Mouse (Mus musculus) midbrain, embryonic 11.5 days (tissue): Measurements from ENCODE around the gene Clrn1. TPM values are rescaled to one million over a fixed set of nuclear protein-coding genes. Genes with fewer than 3 reads are reported as not detected.
"Not testable (repeated sequence)": the region's sequence is repeated elsewhere in the genome, so short reads cannot be mapped to it uniquely, and the experiment has no call there.

ENCODE experiments used
- ATAC-seq: fragments of 200-750 bp; cut with Nextera tagmentation; 2 replicates; pipeline ENCODE4 v1.8.0; 2017; ENCODE audit warnings: moderate TSS enrichment, moderate library complexity; ENCODE audit not compliant: low FRiP score
- DNase-seq: peaks from one replicate; pipeline ENCODE4 v3.0.0; 2015; ENCODE audit warnings: low spot score; ENCODE audit errors: missing footprints
- H3K27ac ChIP-seq: fragments of 300-500 bp; sonication (generic); 2 replicates; pipeline ENCODE4 v1.5.1; 2014; ENCODE audit warnings: low read depth, low read length
- H3K27me3 ChIP-seq: fragments of 300-500 bp; sonication (generic); 2 replicates; pipeline ENCODE4 v1.6.1; 2014; ENCODE audit warnings: mild to moderate bottlenecking, low read length, moderate library complexity, mixed read lengths; ENCODE audit not compliant: control insufficient read depth, insufficient read depth
- H3K36me3 ChIP-seq: fragments of 300-500 bp; sonication (generic); 2 replicates; pipeline ENCODE4 v1.6.1; 2014; ENCODE audit warnings: mild to moderate bottlenecking, low read length, moderate library complexity, mixed read lengths; ENCODE audit not compliant: control insufficient read depth, insufficient read depth
- H3K4me1 ChIP-seq: fragments of 300-500 bp; sonication (generic); 2 replicates; pipeline ENCODE4 v1.6.1; 2014; ENCODE audit warnings: low read length; ENCODE audit not compliant: control insufficient read depth, insufficient read depth
- H3K4me2 ChIP-seq: fragments of 300-500 bp; sonication (generic); 2 replicates; pipeline ENCODE4 v1.6.1; 2014; ENCODE audit warnings: mild to moderate bottlenecking, moderate library complexity
- H3K4me3 ChIP-seq: fragments of 300-500 bp; sonication (generic); 2 replicates; pipeline ENCODE4 v1.5.1; 2014; ENCODE audit warnings: low read depth, low read length
- H3K9ac ChIP-seq: fragments of 300-500 bp; sonication (generic); 2 replicates; pipeline ENCODE4 v1.6.1; 2014; ENCODE audit warnings: low read length
- H3K9me3 ChIP-seq: fragments of 300-500 bp; sonication (generic); 2 replicates; pipeline ENCODE4 v1.6.1; 2016; ENCODE audit warnings: low read length; ENCODE audit not compliant: control insufficient read depth
- WGBS: fragments of 180-500 bp; shearing (Covaris S2); extraction: QIAGEN DNeasy Blood & Tissue Kit; methylation state at CpG from one replicate; pipeline ENCODE4 v1.1.7; 2014; 5-methylcytosine and 5-hydroxymethylcytosine counted together
- polyA plus RNA-seq: library from polyadenylated mRNA; unstranded; fragments of >200 nt; fragmentation: Nextera tagmentation; extraction: Ambion mirVana; gene quantifications from 2 replicates; pipeline ENCODE4 v1.2.1, GENCODE M21; 2014

The Clrn1 gene
- polyA plus RNA-seq, 1 experiment from 2014 or later = 0.29 TPM

DNA sequence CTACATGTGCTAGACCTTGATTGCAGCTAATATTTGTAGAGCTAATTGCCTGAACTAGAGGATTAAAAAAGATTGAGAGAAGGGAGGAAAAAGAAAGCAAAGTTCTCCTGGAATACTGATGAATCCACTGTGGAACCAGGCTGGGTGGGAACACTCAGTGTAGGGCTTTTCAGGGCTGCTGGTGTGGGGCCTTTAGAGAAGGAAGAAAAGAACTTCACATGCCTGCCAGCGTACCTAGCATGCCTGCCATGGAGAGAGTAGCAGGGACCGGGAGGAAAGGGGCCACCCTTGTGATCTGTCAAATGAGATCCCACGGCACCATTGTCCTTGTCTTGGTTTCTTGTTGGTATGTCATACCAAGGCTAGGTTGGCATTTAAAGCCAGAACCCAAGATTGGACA lies 4.5 kb upstream of the Clrn1 start:
- ATAC-seq (peak; percentile 57), DNase-seq (no peak)
- WGBS = 61% methylated on average over 3 of the region's 3 CpGs
- Histone ChIP-seq H3K9ac (no peak overlapping the region), H3K27ac (no peak overlapping the region), H3K4me2 (no peak overlapping the region), H3K27me3 (no peaks in the 10 kb centered on the region), H3K4me1 (no peaks in the 10 kb centered on the region), H3K9me3 (no peaks in the 10 kb centered on the region), H3K36me3 (no peaks in the 10 kb centered on the region), H3K4me3 (no peak overlapping the region)

DNA sequence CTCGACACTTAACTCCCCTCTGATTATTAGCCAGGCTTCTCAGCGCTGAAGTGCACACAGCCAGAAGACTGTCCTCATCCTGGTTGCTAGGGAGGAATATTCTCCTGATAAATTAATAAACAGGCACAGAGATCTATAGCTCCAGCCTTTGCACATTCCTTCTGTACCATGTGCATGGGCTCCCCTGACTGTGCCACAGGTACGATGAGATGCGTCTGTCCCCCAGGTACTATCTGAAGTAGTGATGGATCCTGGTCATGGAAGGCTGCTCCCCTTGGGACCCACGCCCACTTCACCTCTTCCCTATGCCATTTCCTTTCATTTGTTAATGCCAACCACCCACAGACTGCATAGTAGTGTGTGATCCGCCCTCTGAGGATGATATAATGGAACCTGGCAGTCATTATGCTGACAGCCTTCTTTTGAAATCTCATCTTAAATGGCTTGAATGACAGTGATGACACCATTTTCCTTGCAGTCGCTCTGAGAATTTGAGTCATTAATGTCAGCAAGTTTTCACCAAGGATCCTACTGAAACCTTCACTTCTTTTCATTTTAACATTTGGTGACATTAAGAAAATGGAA lies 3.1 kb upstream of the Clrn1 start:
- Histone ChIP-seq H3K27me3 (no peaks in the 10 kb centered on the region), H3K9ac (no peak overlapping the region), H3K4me2 (no peak overlapping the region), H3K4me1 (no peaks in the 10 kb centered on the region), H3K36me3 (no peaks in the 10 kb centered on the region), H3K9me3 (no peaks in the 10 kb centered on the region), H3K27ac (no peak overlapping the region), H3K4me3 (no peak overlapping the region)
- DNase-seq (no peak), ATAC-seq (no peak; the same call in 1 of the 2 replicates)
- 80% methylated on average over 7 of the region's 7 CpGs for WGBS

GRCm38 (mm10) chr3:58887719-58888118 lies 2.6 kb upstream of the Clrn1 start:
- Histone ChIP-seq H3K4me3 (no peak overlapping the region), H3K36me3 (no peaks in the 10 kb centered on the region)

DNA sequence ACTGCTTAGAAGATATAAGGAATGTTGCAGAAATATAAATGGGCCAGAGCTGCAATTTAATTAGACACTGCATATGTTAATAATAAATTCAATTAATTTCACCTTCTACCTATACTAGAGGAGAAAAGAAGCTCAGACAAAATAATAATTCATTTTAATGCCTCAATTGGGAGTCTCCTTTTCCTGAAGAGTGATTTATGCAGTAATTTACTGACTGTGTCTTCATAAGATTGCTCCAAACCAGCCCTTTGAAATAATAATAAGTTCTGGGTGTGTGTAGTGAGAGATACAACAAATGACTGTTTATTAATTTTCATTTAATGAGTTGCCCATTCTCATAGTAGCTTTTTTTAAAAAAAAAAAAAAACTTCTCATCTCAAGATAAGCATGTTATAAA lies 1.6 kb downstream of the Clrn1 start:
- no peak overlapping the region for H3K27ac ChIP-seq

More at GRCm38 (mm10) chr3:58887719-58888118, 2.6 kb upstream of the Clrn1 start:
- Histone ChIP-seq H3K27ac (no peak overlapping the region), H3K9ac (no peak overlapping the region), H3K4me2 (no peak overlapping the region), H3K27me3 (no peaks in the 10 kb centered on the region), H3K4me1 (0 out of 2 replicates have a peak, but pooled peaks cover 5% of the 10 kb centered on the region), H3K9me3 (no peaks in the 10 kb centered on the region)
- WGBS = 87% methylated on average over 10 of the region's 10 CpGs
- DNase-seq (no peak), ATAC-seq (no peak)

GRCm38 (mm10) chr3:58882878-58883510 lies 2.1 kb downstream of the Clrn1 start:
- H3K4me1 ChIP-seq = 0 out of 2 replicates have a peak, but pooled peaks cover 5% of the 10 kb centered on the region
- peak; percentile 24; the same call in 1 of the 2 replicates for ATAC-seq
- no peak overlapping the region for H3K4me2 ChIP-seq
- DNase-seq = peak; percentile 84
- no peaks in the 10 kb centered on the region for H3K9me3 ChIP-seq
- H3K27ac ChIP-seq = no peak overlapping the region
- no peaks in the 10 kb centered on the region for H3K36me3 ChIP-seq
- H3K4me3 ChIP-seq = no peak overlapping the region
- H3K9ac ChIP-seq = peak overlapping the region; percentile 1; the same call in 1 of the 2 replicates
- no peaks in the 10 kb centered on the region for H3K27me3 ChIP-seq
- 27% methylated on average over 8 of the region's 8 CpGs for WGBS

More for the DNA sequence above, 1.6 kb downstream of the Clrn1 start:
- H3K36me3 ChIP-seq = no peaks in the 10 kb centered on the region
- H3K27me3 ChIP-seq = no peaks in the 10 kb centered on the region
- ATAC-seq (no peak), DNase-seq (no peak)
- H3K9me3 ChIP-seq = no peaks in the 10 kb centered on the region
- no peak overlapping the region for H3K4me2 ChIP-seq
- H3K4me1 ChIP-seq = 0 out of 2 replicates have a peak, but pooled peaks cover 5% of the 10 kb centered on the region
- H3K9ac ChIP-seq = no peak overlapping the region
- no peak overlapping the region for H3K4me3 ChIP-seq

GRCm38 (mm10) chr3:58881016-58881415 lies 4.1 kb downstream of the Clrn1 start:
- Histone ChIP-seq H3K4me1 (0 out of 2 replicates have a peak, but pooled peaks cover 5% of the 10 kb centered on the region), H3K9ac (no peak overlapping the region), H3K27me3 (no peaks in the 10 kb centered on the region), H3K36me3 (no peaks in the 10 kb centered on the region), H3K4me3 (no peak overlapping the region), H3K27ac (no peak overlapping the region), H3K9me3 (no peaks in the 10 kb centered on the region), H3K4me2 (no peak overlapping the region)
- DNase-seq = no peak
- WGBS = 68% methylated on average over 1 of the region's 1 CpGs
- ATAC-seq = 0 out of 2 replicates have a peak, but pooled peaks have one; percentile 40

DNA sequence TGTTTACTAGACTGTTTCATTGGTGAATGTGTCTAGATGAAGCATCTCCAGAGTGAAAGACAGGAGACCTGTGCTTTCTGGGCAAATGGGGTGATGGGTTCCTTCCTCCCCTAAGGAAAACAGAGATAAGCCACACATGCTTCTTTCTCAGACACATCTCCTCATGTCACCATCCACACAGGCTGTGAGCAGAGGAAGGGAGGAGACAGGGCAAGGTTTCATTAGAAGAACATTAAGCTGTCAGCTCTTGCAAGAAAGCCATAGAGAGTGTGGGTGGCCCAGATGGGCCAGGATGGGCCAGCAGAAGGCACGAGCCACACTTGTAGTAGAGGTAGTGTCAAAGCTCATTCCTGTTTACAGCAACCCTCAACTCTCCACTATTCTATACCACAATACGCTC lies 5.0 kb downstream of the Clrn1 start:
- 85% methylated on average over 2 of the region's 2 CpGs for WGBS
- Histone ChIP-seq H3K9ac (no peak overlapping the region), H3K36me3 (no peaks in the 10 kb centered on the region)

GRCm38 (mm10) chr3:58871882-58872281 lies 13.3 kb downstream of the Clrn1 start:
- not testable (repeated sequence) for H3K9me3 ChIP-seq, H3K27me3 ChIP-seq, H3K4me2 ChIP-seq, H3K27ac ChIP-seq, DNase-seq, H3K4me1 ChIP-seq, H3K36me3 ChIP-seq, ATAC-seq, H3K9ac ChIP-seq, H3K4me3 ChIP-seq
- WGBS = 82% methylated on average over 2 of the region's 2 CpGs

More for the DNA sequence above, 5.0 kb downstream of the Clrn1 start:
- H3K27ac ChIP-seq = no peak overlapping the region
- no peaks in the 10 kb centered on the region for H3K27me3 ChIP-seq
- 0 out of 2 replicates have a peak, but pooled peaks cover 5% of the 10 kb centered on the region for H3K4me1 ChIP-seq
- no peak overlapping the region for H3K4me2 ChIP-seq
- DNase-seq (no peak), ATAC-seq (no peak)
- no peaks in the 10 kb centered on the region for H3K9me3 ChIP-seq
- H3K4me3 ChIP-seq = no peak overlapping the region

GRCm38 (mm10) chr3:58865690-58866089 lies 19.4 kb downstream of the Clrn1 start:
- no peaks in the 10 kb centered on the region; the same call in 1 of the 2 replicates for H3K4me1 ChIP-seq
- no peak overlapping the region for H3K4me3 ChIP-seq
- WGBS = 69% methylated on average over 7 of the region's 7 CpGs
- no peaks in the 10 kb centered on the region for H3K27me3 ChIP-seq
- no peak for DNase-seq
- no peak overlapping the region for H3K4me2 ChIP-seq
- no peaks in the 10 kb centered on the region for H3K36me3 ChIP-seq
- no peaks in the 10 kb centered on the region for H3K9me3 ChIP-seq
- no peak for ATAC-seq
- no peak overlapping the region for H3K9ac ChIP-seq
- no peak overlapping the region for H3K27ac ChIP-seq
